Mouse (Mus musculus) forebrain, embryonic 15.5 days (tissue): ENCODE measurements at regions not wholly inside any gene's neighbourhood (a gene's known extent, or its start where the extent isn't known, plus 50 kb on each side); places are given as distances from the start of the nearest gene placed in this dataset.

Source experiments
- ATAC-seq: fragments of 200-750 bp; cut with Nextera tagmentation; replicated peaks from 2 replicates; pipeline ENCODE4 v1.8.0; 2017; ENCODE audit warnings: mild to moderate bottlenecking, moderate TSS enrichment, moderate library complexity
- H3K27ac ChIP-seq: fragments of 300-500 bp; sonication (generic); replicated peaks from 2 replicates; pipeline ENCODE4 v1.5.1; 2015; ENCODE audit warnings: mild to moderate bottlenecking, inconsistent platforms
- H3K27me3 ChIP-seq: fragments of 300-500 bp; sonication (generic); 2 replicates; pipeline ENCODE4 v1.6.1; 2015; ENCODE audit warnings: inconsistent platforms
- H3K36me3 ChIP-seq: fragments of 300-500 bp; sonication (generic); 2 replicates; pipeline ENCODE4 v1.6.1; 2015; ENCODE audit warnings: mild to moderate bottlenecking, inconsistent platforms
- H3K4me1 ChIP-seq: fragments of 300-500 bp; sonication (generic); 2 replicates; pipeline ENCODE4 v1.6.1; 2015; ENCODE audit warnings: inconsistent platforms
- H3K4me2 ChIP-seq: fragments of 300-500 bp; sonication (generic); replicated peaks from 2 replicates; pipeline ENCODE4 v1.6.1; 2015; ENCODE audit warnings: mild to moderate bottlenecking, inconsistent platforms
- H3K4me3 ChIP-seq: fragments of 300-500 bp; sonication (generic); 2 replicates; pipeline ENCODE4 v1.5.1; 2015; ENCODE audit warnings: mild to moderate bottlenecking, inconsistent platforms
- H3K9ac ChIP-seq: fragments of 300-500 bp; sonication (generic); replicated peaks from 2 replicates; pipeline ENCODE4 v1.6.1; 2015; ENCODE audit warnings: mild to moderate bottlenecking, inconsistent platforms
- H3K9me3 ChIP-seq: fragments of 300-500 bp; sonication (generic); 2 replicates; pipeline ENCODE4 v1.6.1; 2016; ENCODE audit warnings: inconsistent platforms
- WGBS: fragments of 180-500 bp; shearing (Covaris S2); methylation state at CpG from one replicate; pipeline ENCODE4 v1.1.7; 2015; ENCODE audit warnings: mixed read lengths; 5-methylcytosine and 5-hydroxymethylcytosine counted together

- Histone ChIP-seq H3K27me3 (no peaks in the 10 kb centered on the region), H3K9ac (no peak overlapping the region), H3K27ac (no peak overlapping the region), H3K4me2 (no peak overlapping the region), H3K9me3 (no peaks in the 10 kb centered on the region), H3K4me1 (no peaks in the 10 kb centered on the region), H3K4me3 (no peak overlapping the region), H3K36me3 (no peaks in the 10 kb centered on the region)
- no peak for ATAC-seq
- WGBS: 55% methylated on average over 5 of the region's 5 CpGs
Measured at GRCm38 (mm10) chr1:184447161-184447667, 285.2 kb downstream of the Hlx start.

GRCm38 (mm10) chr1:184444189-184444588 lies 288.2 kb downstream of the Hlx start:
- H3K9me3 ChIP-seq: no peaks in the 10 kb centered on the region
- WGBS: 96% methylated on average over 10 of the region's 10 CpGs
- no peak overlapping the region for H3K9ac ChIP-seq
- ATAC-seq: no peak
- no peaks in the 10 kb centered on the region for H3K36me3 ChIP-seq
- H3K27me3 ChIP-seq: no peaks in the 10 kb centered on the region
- H3K4me1 ChIP-seq: peaks cover 5% of the 10 kb centered on the region; the same call in 1 of the 2 replicates
- no peak overlapping the region for H3K27ac ChIP-seq
- no peak overlapping the region for H3K4me2 ChIP-seq
- no peak overlapping the region for H3K4me3 ChIP-seq

- no peak overlapping the region for H3K9ac ChIP-seq
Measured at GRCm38 (mm10) chr1:184442701-184443100, 289.7 kb downstream of the Hlx start.

GRCm38 (mm10) chr1:184441005-184441557 lies 291.3 kb downstream of the Hlx start:
- peak overlapping the region; percentile 40 for H3K4me3 ChIP-seq
- WGBS: 10% methylated on average over 18 of the region's 18 CpGs
- peak; percentile 77 for ATAC-seq

More at GRCm38 (mm10) chr1:184442701-184443100, 289.7 kb downstream of the Hlx start:
- 79% methylated on average over 3 of the region's 3 CpGs for WGBS
- Histone ChIP-seq H3K4me1 (peaks cover 5% of the 10 kb centered on the region; the same call in 1 of the 2 replicates), H3K27me3 (no peaks in the 10 kb centered on the region), H3K27ac (no peak overlapping the region), H3K9me3 (no peaks in the 10 kb centered on the region), H3K4me3 (no peak overlapping the region), H3K4me2 (no peak overlapping the region), H3K36me3 (no peaks in the 10 kb centered on the region)
- no peak for ATAC-seq

GRCm38 (mm10) chr1:184439506-184439905 lies 292.9 kb downstream of the Hlx start:
- no peak for ATAC-seq
- Histone ChIP-seq H3K4me3 (no peak overlapping the region), H3K4me2 (no peak overlapping the region), H3K27me3 (no peaks in the 10 kb centered on the region), H3K27ac (no peak overlapping the region), H3K4me1 (peaks cover 5% of the 10 kb centered on the region; the same call in 1 of the 2 replicates), H3K9ac (no peak overlapping the region), H3K9me3 (no peaks in the 10 kb centered on the region), H3K36me3 (no peaks in the 10 kb centered on the region)
- 85% methylated on average over 3 of the region's 3 CpGs for WGBS

More at GRCm38 (mm10) chr1:184441005-184441557, 291.3 kb downstream of the Hlx start:
- Histone ChIP-seq H3K27me3 (no peaks in the 10 kb centered on the region), H3K4me1 (peaks cover 5% of the 10 kb centered on the region; the same call in 1 of the 2 replicates), H3K9me3 (no peaks in the 10 kb centered on the region), H3K4me2 (peak overlapping the region; percentile 66), H3K36me3 (no peaks in the 10 kb centered on the region), H3K27ac (peak overlapping the region; percentile 25; the same call in 1 of the 2 replicates), H3K9ac (peak overlapping the region; percentile 25)

GRCm38 (mm10) chr1:184436387-184436786 lies 296.0 kb downstream of the Hlx start:
- Histone ChIP-seq H3K4me3 (no peak overlapping the region), H3K9ac (no peak overlapping the region), H3K27me3 (no peaks in the 10 kb centered on the region), H3K36me3 (no peaks in the 10 kb centered on the region), H3K27ac (no peak overlapping the region), H3K4me2 (no peak overlapping the region), H3K4me1 (peaks cover 5% of the 10 kb centered on the region; the same call in 1 of the 2 replicates), H3K9me3 (no peaks in the 10 kb centered on the region)
- ATAC-seq: no peak
- 84% methylated on average over 3 of the region's 3 CpGs for WGBS

- no peaks in the 10 kb centered on the region for H3K27me3 ChIP-seq
- no peaks in the 10 kb centered on the region for H3K9me3 ChIP-seq
- no peak overlapping the region for H3K4me2 ChIP-seq
- no peak overlapping the region for H3K27ac ChIP-seq
- H3K4me1 ChIP-seq: no peaks in the 10 kb centered on the region
- no peak overlapping the region for H3K9ac ChIP-seq
- H3K36me3 ChIP-seq: no peaks in the 10 kb centered on the region
- ATAC-seq: no peak
- WGBS: 53% methylated on average over 8 of the region's 8 CpGs
- no peak overlapping the region for H3K4me3 ChIP-seq
Measured at GRCm38 (mm10) chr1:184428612-184429011, 303.8 kb downstream of the Hlx start.

GRCm38 (mm10) chr1:184428035-184428434 lies 304.4 kb downstream of the Hlx start:
- Histone ChIP-seq H3K27me3 (no peaks in the 10 kb centered on the region), H3K9me3 (no peaks in the 10 kb centered on the region), H3K9ac (no peak overlapping the region), H3K4me2 (no peak overlapping the region), H3K4me1 (no peaks in the 10 kb centered on the region), H3K36me3 (no peaks in the 10 kb centered on the region), H3K27ac (no peak overlapping the region), H3K4me3 (no peak overlapping the region)
- no peak for ATAC-seq
- WGBS: 63% methylated on average over 3 of the region's 3 CpGs

- Histone ChIP-seq H3K9me3 (no peaks in the 10 kb centered on the region), H3K4me2 (no peak overlapping the region), H3K4me1 (no peaks in the 10 kb centered on the region), H3K4me3 (no peak overlapping the region), H3K27ac (no peak overlapping the region), H3K36me3 (no peaks in the 10 kb centered on the region), H3K27me3 (no peaks in the 10 kb centered on the region), H3K9ac (no peak overlapping the region)
- ATAC-seq: no peak
- 93% methylated on average over 1 of the region's 1 CpGs for WGBS
Measured at GRCm38 (mm10) chr1:184425694-184426093, 306.7 kb downstream of the Hlx start.

- 48% methylated on average over 2 of the region's 2 CpGs for WGBS
- ATAC-seq: peak; percentile 75
- Histone ChIP-seq H3K4me1 (no peaks in the 10 kb centered on the region), H3K9me3 (no peaks in the 10 kb centered on the region), H3K27me3 (no peaks in the 10 kb centered on the region), H3K27ac (peak overlapping the region; percentile 31; the same call in 1 of the 2 replicates), H3K9ac (no peak overlapping the region), H3K36me3 (no peaks in the 10 kb centered on the region), H3K4me3 (no peak overlapping the region), H3K4me2 (no peak overlapping the region)
Measured at GRCm38 (mm10) chr1:184424035-184424434, 308.4 kb downstream of the Hlx start.

- no peak overlapping the region for H3K4me2 ChIP-seq
- WGBS: 95% methylated on average over 12 of the region's 12 CpGs
- H3K4me1 ChIP-seq: no peaks in the 10 kb centered on the region
- H3K4me3 ChIP-seq: no peak overlapping the region
- no peaks in the 10 kb centered on the region for H3K36me3 ChIP-seq
- H3K9ac ChIP-seq: no peak overlapping the region
- H3K27ac ChIP-seq: no peak overlapping the region
- no peaks in the 10 kb centered on the region for H3K27me3 ChIP-seq
- no peak for ATAC-seq
- H3K9me3 ChIP-seq: no peaks in the 10 kb centered on the region
Measured at GRCm38 (mm10) chr1:184412596-184412995, 319.8 kb downstream of the Hlx start.

- Histone ChIP-seq H3K27ac (no peak overlapping the region), H3K27me3 (no peaks in the 10 kb centered on the region), H3K36me3 (no peaks in the 10 kb centered on the region), H3K4me3 (no peak overlapping the region), H3K9me3 (no peaks in the 10 kb centered on the region), H3K4me1 (no peaks in the 10 kb centered on the region), H3K4me2 (no peak overlapping the region), H3K9ac (no peak overlapping the region)
- WGBS: 61% methylated on average over 3 of the region's 3 CpGs
- ATAC-seq: no peak
Measured at GRCm38 (mm10) chr1:184411066-184411465, 321.4 kb downstream of the Hlx start.

GRCm38 (mm10) chr1:184409986-184410385 lies 322.4 kb downstream of the Hlx start:
- Histone ChIP-seq H3K36me3 (no peaks in the 10 kb centered on the region), H3K4me3 (no peak overlapping the region), H3K27ac (no peak overlapping the region), H3K4me1 (no peaks in the 10 kb centered on the region), H3K27me3 (no peaks in the 10 kb centered on the region), H3K9me3 (no peaks in the 10 kb centered on the region), H3K4me2 (no peak overlapping the region), H3K9ac (no peak overlapping the region)
- ATAC-seq: no peak
- 71% methylated on average over 7 of the region's 7 CpGs for WGBS
